Mouse (Mus musculus) G1E (cell line): ENCODE measurements around the gene Phf10.

Experiments used
- CTCF ChIP-seq: IDR thresholded peaks from 2 replicates; pipeline ENCODE4 v1.5.1; 2012; ENCODE audit warnings: low read depth, low read length, inconsistent platforms, mixed read lengths
- TAL1 ChIP-seq: conservative IDR thresholded peaks from 2 replicates; pipeline ENCODE4 v1.6.1; 2012; ENCODE audit warnings: low read depth, low read length, inconsistent platforms, mixed read lengths

GRCm38 (mm10) chr17:14943729-14944059, 17.4 kb downstream of the Phf10 start:
- TF ChIP-seq CTCF (no peak), TAL1 (no peak)
